Mouse (Mus musculus) lung, postnatal 0 days (tissue): ENCODE results near the gene Ptpn1.

Source experiments
- CTCF ChIP-seq: IDR thresholded peaks from 2 replicates; pipeline ENCODE4 v1.5.1; 2016; ENCODE audit warnings: antibody characterized with exemption, mild to moderate bottlenecking
- EP300 ChIP-seq: IDR thresholded peaks from 2 replicates; pipeline ENCODE4 v1.6.1; 2016; ENCODE audit warnings: antibody characterized with exemption, mild to moderate bottlenecking, control low read depth

DNA sequence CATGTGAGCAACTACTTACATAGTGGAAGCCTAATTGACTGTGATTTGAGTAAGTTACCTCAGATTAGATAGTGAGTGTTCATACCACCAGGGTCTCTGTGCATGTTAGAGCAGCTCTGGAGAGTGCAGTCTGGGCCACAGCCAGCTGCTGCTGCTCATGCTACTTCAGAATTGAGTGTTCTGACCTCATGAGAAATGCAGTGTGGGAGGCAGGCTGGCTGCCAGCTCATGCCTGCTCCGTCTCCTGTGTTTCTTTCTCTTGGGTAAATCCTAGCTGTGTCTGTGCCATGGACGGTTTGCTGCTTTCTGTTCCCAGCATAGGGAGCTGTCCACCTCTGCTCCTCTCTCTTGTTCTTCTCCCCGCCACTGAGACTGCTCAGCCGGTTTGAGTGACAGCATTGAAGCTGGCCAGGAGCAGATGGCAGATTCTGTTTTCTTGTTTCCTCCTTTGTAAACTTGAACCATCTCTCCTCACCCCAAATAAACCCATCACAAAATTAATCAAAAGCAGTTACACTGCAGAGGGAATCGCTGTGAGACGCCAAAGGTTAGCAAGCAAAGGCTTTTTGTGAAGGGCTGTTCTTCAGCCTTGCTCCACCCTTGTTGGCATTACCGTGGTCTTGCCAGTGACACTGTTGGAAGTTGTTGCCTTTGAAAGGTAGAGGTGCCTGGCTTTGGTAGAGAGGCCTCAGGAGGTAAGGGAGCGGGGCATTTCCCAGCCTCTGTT lies 10.5 kb downstream of the Ptpn1 start:
- TF ChIP-seq CTCF (0 out of 2 replicates have a peak, but pooled peaks have one; percentile 7), EP300 (0 out of 2 replicates have a peak, but pooled peaks have one; percentile 44)
